Mouse (Mus musculus) MEL (cell line): ENCODE data around the gene Cog3.

ENCODE experiments used
- BHLHE40 ChIP-seq: IDR thresholded peaks from 2 replicates; pipeline ENCODE4 v1.6.1; 2012; ENCODE audit warnings: low read depth, mild to moderate bottlenecking, inconsistent platforms, low read length, improper control_type of control experiment, borderline replicate concordance
- CHD1 ChIP-seq: IDR thresholded peaks from 2 replicates; pipeline ENCODE4 v1.6.1; 2012; ENCODE audit warnings: low read depth, mild to moderate bottlenecking, inconsistent platforms, low read length, improper control_type of control experiment
- CHD2 ChIP-seq: IDR thresholded peaks from 2 replicates; pipeline ENCODE4 v1.6.1; 2011; ENCODE audit warnings: low read length, improper control_type of control experiment
- CTCF ChIP-seq, 3 experiments: IDR thresholded peaks in 2 of 3; conservative IDR thresholded peaks in 1 of 3; 2 replicates each; pipeline ENCODE4 v1.5.1; 2011 to 2012; ENCODE audit warnings: low read length in 3 of 3, low read depth in 2 of 3, mild to moderate bottlenecking in 2 of 3, improper control_type of control experiment in 1 of 3, inconsistent platforms in 1 of 3, mixed read lengths in 1 of 3, moderate library complexity in 1 of 3; ENCODE audit not compliant: control insufficient read depth in 1 of 3, insufficient read depth in 1 of 3, poor library complexity in 1 of 3, severe bottlenecking in 1 of 3
- EP300 ChIP-seq, 2 experiments: IDR thresholded peaks; 2 replicates each; pipeline ENCODE4 v1.6.1; 2011; ENCODE audit warnings: improper control_type of control experiment in 2 of 2, low read length in 2 of 2, low read depth in 1 of 2, mild to moderate bottlenecking in 1 of 2
- GATA1 ChIP-seq: IDR thresholded peaks from 2 replicates; pipeline ENCODE4 v1.6.1; 2011; ENCODE audit warnings: low read depth, low read length, improper control_type of control experiment
- JUND ChIP-seq: IDR thresholded peaks from 2 replicates; pipeline ENCODE4 v1.6.1; 2011; ENCODE audit warnings: low read depth, mild to moderate bottlenecking, improper control_type of control experiment, low read length
- MXI1 ChIP-seq: IDR thresholded peaks from 2 replicates; pipeline ENCODE4 v1.6.1; 2011; ENCODE audit warnings: mild to moderate bottlenecking, low read depth, low read length, improper control_type of control experiment
- NELFE ChIP-seq: IDR thresholded peaks from 2 replicates; pipeline ENCODE4 v1.6.1; 2011; ENCODE audit warnings: low read depth, low read length, improper control_type of control experiment
- NRF1 ChIP-seq: IDR thresholded peaks from 2 replicates; pipeline ENCODE4 v1.6.1; 2014; ENCODE audit warnings: low read depth, mild to moderate bottlenecking, inconsistent platforms, low read length, improper control_type of control experiment, moderate library complexity; ENCODE audit not compliant: poor library complexity, insufficient read depth, severe bottlenecking
- POLR2A ChIP-seq, 2 experiments: IDR thresholded peaks; 2 replicates each; pipeline ENCODE4 v1.6.1; 2011 to 2012; ENCODE audit warnings: low read length in 2 of 2, mild to moderate bottlenecking in 2 of 2, control low read depth in 1 of 2, improper control_type of control experiment in 1 of 2, low read depth in 1 of 2, moderate library complexity in 1 of 2; ENCODE audit not compliant: control insufficient read depth in 1 of 2, insufficient read depth in 1 of 2, poor library complexity in 1 of 2
- SMC3 ChIP-seq: IDR thresholded peaks from 2 replicates; pipeline ENCODE4 v1.6.1; 2011; ENCODE audit warnings: low read depth, low read length, improper control_type of control experiment
- TCF12 ChIP-seq: IDR thresholded peaks from 2 replicates; pipeline ENCODE4 v1.6.1; 2014; ENCODE audit warnings: low read depth, mild to moderate bottlenecking, inconsistent platforms, low read length, improper control_type of control experiment, moderate library complexity

DNA sequence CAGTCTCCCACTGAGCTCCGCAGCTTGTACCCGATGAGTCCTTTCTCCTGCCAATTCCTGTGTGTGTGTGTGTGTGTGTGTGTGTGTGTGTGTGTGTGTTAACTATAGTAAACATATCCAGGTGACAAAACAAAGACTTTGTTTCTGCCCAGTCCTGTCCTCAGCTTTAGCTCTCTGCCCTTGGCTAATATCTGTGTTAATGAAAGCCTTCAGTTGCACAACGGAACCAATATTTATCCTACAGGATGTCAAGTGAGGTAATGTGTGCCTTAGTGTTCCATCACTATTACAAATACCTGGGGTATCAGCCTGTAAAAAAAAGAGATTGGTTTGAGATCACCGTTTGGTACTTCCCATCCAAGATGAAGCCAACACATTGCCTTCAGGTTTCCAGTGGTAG is 38.8 kb upstream of the Cog3 start:
- no peak for TF ChIP-seq EP300 (IDR thresholded peaks at IDR 0.05; ENCODE audit: low read depth in 1 of 2, low read length in 2 of 2)
- TF ChIP-seq CTCF (IDR thresholded peaks at IDR 0.05 in 2 of 3, conservative IDR thresholded peaks at IDR 0.05 in 1 of 3; ENCODE audit: control insufficient read depth in 1 of 3, insufficient read depth in 1 of 3, low read depth in 2 of 3, low read length in 3 of 3, poor library complexity in 1 of 3, severe bottlenecking in 1 of 3): no peak
- no peak for TF ChIP-seq POLR2A (IDR thresholded peaks at IDR 0.05; ENCODE audit: control insufficient read depth in 1 of 2, insufficient read depth in 1 of 2, low read depth in 1 of 2, low read length in 2 of 2, poor library complexity in 1 of 2)
- no peak for TF ChIP-seq BHLHE40
- no peak for TF ChIP-seq GATA1
- no peak for TF ChIP-seq NELFE
- TF ChIP-seq NRF1: no peak
- TF ChIP-seq MXI1: no peak
- TF ChIP-seq CHD1: no peak
- no peak for TF ChIP-seq TCF12
- TF ChIP-seq SMC3: no peak
- no peak for TF ChIP-seq CHD2
- no peak for TF ChIP-seq JUND
